Mouse (Mus musculus): ENCODE measurements around the gene Etnk1. TPM values are rescaled to one million over a fixed set of nuclear protein-coding genes. Genes with fewer than 3 reads are reported as not detected.
A peak's percentile ranks its signal among the peaks of the same experiment; 100 is the strongest.
"Not testable (repeated sequence)": the region's sequence is repeated elsewhere in the genome, so short reads cannot be mapped to it uniquely, and the experiment has no call there.

Gene Etnk1
- polyA plus RNA-seq, 1 experiment from 2014 or later: 14.1 TPM

- Histone ChIP-seq H3K27ac (ENCODE audit: low read length) (no peak overlapping the region), H3K4me2 (ENCODE audit: low read depth, low read length) (no peak overlapping the region), H3K9ac (ENCODE audit: low read length) (no peak overlapping the region), H3K36me3 (ENCODE audit: control insufficient read depth, insufficient read depth, low read length) (no peaks in the 10 kb centered on the region), H3K9me3 (ENCODE audit: control insufficient read depth, low read length) (no peaks in the 10 kb centered on the region), H3K4me1 (replicated peaks; ENCODE audit: control insufficient read depth, insufficient read depth, low read length) (no peaks in the 10 kb centered on the region), H3K4me3 (ENCODE audit: low read length) (no peak overlapping the region), H3K27me3 (ENCODE audit: control insufficient read depth, insufficient read depth, low read depth, low read length) (no peaks in the 10 kb centered on the region)
- 96% methylated on average over 7 of the region's 7 CpGs for WGBS
- ATAC-seq (ENCODE audit: low read depth): no peak
Measured at GRCm38 (mm10) chr6:143136688-143137087, 30.3 kb upstream of the Etnk1 start.

- no peak overlapping the region for H3K4me2 ChIP-seq (ENCODE audit: low read depth, low read length)
- H3K4me1 ChIP-seq (replicated peaks; ENCODE audit: control insufficient read depth, insufficient read depth, low read length): no peaks in the 10 kb centered on the region
- no peaks in the 10 kb centered on the region for H3K9me3 ChIP-seq (ENCODE audit: control insufficient read depth, low read length)
- no peak overlapping the region for H3K9ac ChIP-seq (ENCODE audit: low read length)
- no peak overlapping the region for H3K27ac ChIP-seq (ENCODE audit: low read length)
- WGBS: 58% methylated on average over 5 of the region's 5 CpGs
- H3K4me3 ChIP-seq (ENCODE audit: low read length): no peak overlapping the region
- no peaks in the 10 kb centered on the region for H3K27me3 ChIP-seq (ENCODE audit: control insufficient read depth, insufficient read depth, low read depth, low read length)
- H3K36me3 ChIP-seq (ENCODE audit: control insufficient read depth, insufficient read depth, low read length): no peaks in the 10 kb centered on the region
- ATAC-seq (ENCODE audit: low read depth): no peak
Measured at GRCm38 (mm10) chr6:143137341-143137740, 29.7 kb upstream of the Etnk1 start.

- Histone ChIP-seq H3K4me1 (replicated peaks; ENCODE audit: control insufficient read depth, insufficient read depth, low read length) (no peaks in the 10 kb centered on the region), H3K4me2 (ENCODE audit: low read depth, low read length) (no peak overlapping the region), H3K9ac (ENCODE audit: low read length) (no peak overlapping the region), H3K4me3 (ENCODE audit: low read length) (no peak overlapping the region), H3K27ac (ENCODE audit: low read length) (no peak overlapping the region), H3K36me3 (ENCODE audit: control insufficient read depth, insufficient read depth, low read length) (no peaks in the 10 kb centered on the region), H3K27me3 (ENCODE audit: control insufficient read depth, insufficient read depth, low read depth, low read length) (no peaks in the 10 kb centered on the region), H3K9me3 (ENCODE audit: control insufficient read depth, low read length) (no peaks in the 10 kb centered on the region)
- 70% methylated on average over 2 of the region's 2 CpGs for WGBS
- no peak for ATAC-seq (ENCODE audit: low read depth)
Measured at GRCm38 (mm10) chr6:143139417-143139816, 27.6 kb upstream of the Etnk1 start.

- Histone ChIP-seq H3K4me1 (replicated peaks; ENCODE audit: control insufficient read depth, insufficient read depth, low read length) (no peaks in the 10 kb centered on the region), H3K27me3 (ENCODE audit: control insufficient read depth, insufficient read depth, low read depth, low read length) (no peaks in the 10 kb centered on the region), H3K4me3 (ENCODE audit: low read length) (no peak overlapping the region), H3K27ac (ENCODE audit: low read length) (no peak overlapping the region), H3K9me3 (ENCODE audit: control insufficient read depth, low read length) (no peaks in the 10 kb centered on the region), H3K9ac (ENCODE audit: low read length) (no peak overlapping the region), H3K4me2 (ENCODE audit: low read depth, low read length) (no peak overlapping the region), H3K36me3 (ENCODE audit: control insufficient read depth, insufficient read depth, low read length) (no peaks in the 10 kb centered on the region)
- no peak for ATAC-seq (ENCODE audit: low read depth)
- 86% methylated on average over 9 of the region's 9 CpGs for WGBS
Measured at GRCm38 (mm10) chr6:143140884-143141283, 26.1 kb upstream of the Etnk1 start.

- H3K27me3 ChIP-seq (ENCODE audit: control insufficient read depth, insufficient read depth, low read depth, low read length); H3K9me3 ChIP-seq (ENCODE audit: control insufficient read depth, low read length); H3K27ac ChIP-seq (ENCODE audit: low read length); H3K4me2 ChIP-seq (ENCODE audit: low read depth, low read length); ATAC-seq (ENCODE audit: low read depth); H3K36me3 ChIP-seq (ENCODE audit: control insufficient read depth, insufficient read depth, low read length); H3K4me1 ChIP-seq (replicated peaks; ENCODE audit: control insufficient read depth, insufficient read depth, low read length); H3K9ac ChIP-seq (ENCODE audit: low read length); H3K4me3 ChIP-seq (ENCODE audit: low read length): not testable (repeated sequence)
- WGBS: 73% methylated on average over 10 of the region's 10 CpGs
Measured at GRCm38 (mm10) chr6:143141624-143142592, 25.1 kb upstream of the Etnk1 start.

GRCm38 (mm10) chr6:143142861-143143260 is 24.2 kb upstream of the Etnk1 start:
- Histone ChIP-seq H3K27me3 (ENCODE audit: control insufficient read depth, insufficient read depth, low read depth, low read length) (no peaks in the 10 kb centered on the region), H3K4me1 (replicated peaks; ENCODE audit: control insufficient read depth, insufficient read depth, low read length) (no peaks in the 10 kb centered on the region), H3K4me2 (ENCODE audit: low read depth, low read length) (no peak overlapping the region), H3K9me3 (ENCODE audit: control insufficient read depth, low read length) (no peaks in the 10 kb centered on the region), H3K27ac (ENCODE audit: low read length) (no peak overlapping the region), H3K36me3 (ENCODE audit: control insufficient read depth, insufficient read depth, low read length) (no peaks in the 10 kb centered on the region), H3K4me3 (ENCODE audit: low read length) (no peak overlapping the region), H3K9ac (ENCODE audit: low read length) (no peak overlapping the region)
- WGBS: 91% methylated on average over 4 of the region's 4 CpGs
- no peak for ATAC-seq (ENCODE audit: low read depth)

GRCm38 (mm10) chr6:143143321-143143720 is 23.7 kb upstream of the Etnk1 start:
- WGBS: 75% methylated on average over 9 of the region's 9 CpGs
- Histone ChIP-seq H3K4me2 (ENCODE audit: low read depth, low read length) (peak overlapping the region; percentile 42), H3K27me3 (ENCODE audit: control insufficient read depth, insufficient read depth, low read depth, low read length) (no peaks in the 10 kb centered on the region), H3K4me3 (ENCODE audit: low read length) (no peak overlapping the region), H3K9ac (ENCODE audit: low read length) (no peak overlapping the region), H3K36me3 (ENCODE audit: control insufficient read depth, insufficient read depth, low read length) (no peaks in the 10 kb centered on the region), H3K9me3 (ENCODE audit: control insufficient read depth, low read length) (no peaks in the 10 kb centered on the region), H3K4me1 (replicated peaks; ENCODE audit: control insufficient read depth, insufficient read depth, low read length) (no peaks in the 10 kb centered on the region), H3K27ac (ENCODE audit: low read length) (no peak overlapping the region)
- no peak for ATAC-seq (ENCODE audit: low read depth)

- WGBS: 17% methylated on average over 19 of the region's 19 CpGs
- no peak for ATAC-seq (ENCODE audit: low read depth)
- Histone ChIP-seq H3K36me3 (ENCODE audit: control insufficient read depth, insufficient read depth, low read length) (no peaks in the 10 kb centered on the region), H3K4me1 (replicated peaks; ENCODE audit: control insufficient read depth, insufficient read depth, low read length) (no peaks in the 10 kb centered on the region), H3K27me3 (ENCODE audit: control insufficient read depth, insufficient read depth, low read depth, low read length) (no peaks in the 10 kb centered on the region), H3K27ac (ENCODE audit: low read length) (no peak overlapping the region), H3K4me3 (ENCODE audit: low read length) (peak overlapping the region; percentile 21), H3K9ac (ENCODE audit: low read length) (peak overlapping the region; percentile 7; the same call in 1 of the 2 replicates), H3K4me2 (ENCODE audit: low read depth, low read length) (peak overlapping the region; percentile 42), H3K9me3 (ENCODE audit: control insufficient read depth, low read length) (no peaks in the 10 kb centered on the region)
Measured at GRCm38 (mm10) chr6:143143775-143144273, 23.2 kb upstream of the Etnk1 start.

- no peaks in the 10 kb centered on the region for H3K9me3 ChIP-seq (ENCODE audit: control insufficient read depth, low read length)
- no peak overlapping the region for H3K9ac ChIP-seq (ENCODE audit: low read length)
- no peak overlapping the region for H3K4me3 ChIP-seq (ENCODE audit: low read length)
- no peak for ATAC-seq (ENCODE audit: low read depth)
- H3K27me3 ChIP-seq (ENCODE audit: control insufficient read depth, insufficient read depth, low read depth, low read length): no peaks in the 10 kb centered on the region
- H3K4me1 ChIP-seq (replicated peaks; ENCODE audit: control insufficient read depth, insufficient read depth, low read length): no peaks in the 10 kb centered on the region
- H3K36me3 ChIP-seq (ENCODE audit: control insufficient read depth, insufficient read depth, low read length): no peaks in the 10 kb centered on the region
- WGBS: 59% methylated on average over 2 of the region's 2 CpGs
- H3K4me2 ChIP-seq (ENCODE audit: low read depth, low read length): no peak overlapping the region
- H3K27ac ChIP-seq (ENCODE audit: low read length): no peak overlapping the region
Measured at GRCm38 (mm10) chr6:143144556-143144955, 22.5 kb upstream of the Etnk1 start.

Measured in lung, embryonic 16.5 days (tissue).